Mouse (Mus musculus): ENCODE results near the gene Dusp18.

- TF ChIP-seq CTCF (conservative IDR thresholded peaks at IDR 0.05 in 1 of 2, IDR thresholded peaks at IDR 0.05 in 1 of 2; ENCODE audit: low read depth in 2 of 2, low read length in 2 of 2) = no peak
- TF ChIP-seq POLR2A (IDR thresholded peaks at IDR 0.05; ENCODE audit: low read depth, low read length) = no peak
- no peak for TF ChIP-seq ZNF384 (IDR thresholded peaks at IDR 0.05; ENCODE audit: low read depth, low read length)
- no peak for TF ChIP-seq POLR2AphosphoS2 (IDR thresholded peaks at IDR 0.05; ENCODE audit: low read depth, low read length)
- TF ChIP-seq MEF2A (IDR thresholded peaks at IDR 0.05; ENCODE audit: borderline replicate concordance, low read depth, low read length) = no peak
Observed at GRCm38 (mm10) chr11:3922115-3922514, 27.1 kb downstream of the Dusp18 start.
